Mouse (Mus musculus): ENCODE results near the gene St3gal5. TPM values are rescaled to one million over a fixed set of nuclear protein-coding genes. Genes with fewer than 3 reads are reported as not detected.
"Not testable (repeated sequence)": the region's sequence is repeated elsewhere in the genome, so short reads cannot be mapped to it uniquely, and the experiment has no call there.

Gene St3gal5
- polyA plus RNA-seq, 1 experiment from 2014 or later = 42.4 TPM

DNA sequence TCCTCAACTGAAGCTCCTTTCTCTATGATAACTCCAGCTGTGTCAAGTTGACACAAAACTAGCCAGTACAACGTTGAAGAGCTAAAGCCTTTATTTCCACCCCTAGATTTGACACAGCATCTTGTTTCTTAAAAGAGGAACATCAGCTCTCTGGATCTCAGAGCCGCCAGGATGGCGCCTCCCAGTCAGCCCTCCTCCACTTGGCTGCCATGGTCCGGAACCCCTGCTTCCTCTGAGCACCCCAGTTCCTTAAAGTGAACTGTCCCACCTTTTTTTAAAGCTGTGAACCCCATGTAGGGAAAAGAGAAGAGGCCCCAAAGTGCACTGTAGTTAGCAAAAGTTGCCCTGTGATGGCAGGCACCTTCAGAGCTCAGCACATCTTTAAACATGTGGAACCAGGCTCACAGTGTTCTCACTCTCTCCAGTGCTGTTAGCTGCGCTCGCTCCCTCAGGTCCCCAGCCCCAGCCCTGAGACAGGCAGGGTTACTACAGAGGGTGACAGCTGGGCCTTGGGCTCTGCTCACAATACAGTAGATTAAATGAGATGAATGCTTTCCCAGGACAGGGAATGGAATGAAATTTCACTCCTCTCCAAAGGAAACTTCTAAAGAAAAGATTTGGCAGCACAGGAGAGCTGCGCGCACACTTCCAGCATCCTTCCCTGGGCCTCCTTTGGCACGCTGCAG lies 42.3 kb downstream of the St3gal5 start:
- H3K4me3 ChIP-seq (replicated peaks) = no peak overlapping the region
- ATAC-seq = no peak
- H3K9me3 ChIP-seq = no peaks in the 10 kb centered on the region
- no peaks in the 10 kb centered on the region for H3K27me3 ChIP-seq
- no peak overlapping the region for H3K9ac ChIP-seq (replicated peaks)
- peaks cover 12% of the 10 kb centered on the region for H3K36me3 ChIP-seq
- no peaks in the 10 kb centered on the region for H3K4me1 ChIP-seq (replicated peaks)
- H3K27ac ChIP-seq = no peak overlapping the region
- WGBS = 88% methylated on average over 9 of the region's 9 CpGs
- H3K4me2 ChIP-seq (replicated peaks) = no peak overlapping the region

GRCm38 (mm10) chr6:72140371-72140770 lies 43.0 kb downstream of the St3gal5 start:
- Histone ChIP-seq H3K27me3 (no peaks in the 10 kb centered on the region), H3K4me3 (replicated peaks) (no peak overlapping the region), H3K9ac (replicated peaks) (no peak overlapping the region), H3K4me2 (replicated peaks) (no peak overlapping the region), H3K27ac (no peak overlapping the region), H3K9me3 (no peaks in the 10 kb centered on the region), H3K4me1 (replicated peaks) (no peaks in the 10 kb centered on the region), H3K36me3 (peaks cover 14% of the 10 kb centered on the region)
- 88% methylated on average over 8 of the region's 8 CpGs for WGBS
- ATAC-seq = no peak

DNA sequence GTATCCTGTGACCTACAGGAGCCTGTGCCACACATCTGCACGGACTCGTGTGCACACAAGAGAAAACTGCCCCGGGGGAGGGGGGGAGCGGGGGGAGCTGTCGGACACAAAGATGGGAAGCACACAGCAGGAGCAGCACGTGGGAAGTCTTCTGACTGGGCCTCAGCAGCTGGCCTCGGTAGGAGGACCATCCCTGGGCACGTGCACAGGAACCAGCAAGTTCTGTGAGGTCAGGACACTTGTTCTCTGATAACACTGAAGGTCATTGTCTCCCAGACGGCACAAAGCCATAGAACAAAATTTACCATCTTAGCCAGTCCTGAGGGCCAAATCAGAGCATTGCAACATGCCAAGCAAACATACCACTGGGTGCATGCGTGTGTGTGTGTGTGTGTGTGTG lies 43.8 kb downstream of the St3gal5 start:
- 75% methylated on average over 10 of the region's 10 CpGs for WGBS
- no peak overlapping the region for H3K9ac ChIP-seq (replicated peaks)
- H3K36me3 ChIP-seq = peaks cover 15% of the 10 kb centered on the region
- no peak overlapping the region for H3K4me2 ChIP-seq (replicated peaks)
- H3K27me3 ChIP-seq = no peaks in the 10 kb centered on the region
- no peaks in the 10 kb centered on the region for H3K4me1 ChIP-seq (replicated peaks)
- ATAC-seq = no peak
- no peak overlapping the region for H3K27ac ChIP-seq
- no peak overlapping the region for H3K4me3 ChIP-seq (replicated peaks)
- no peaks in the 10 kb centered on the region for H3K9me3 ChIP-seq

- no peak overlapping the region for H3K9ac ChIP-seq (replicated peaks)
- no peaks in the 10 kb centered on the region for H3K4me1 ChIP-seq (replicated peaks)
- no peak overlapping the region for H3K4me3 ChIP-seq (replicated peaks)
- H3K27me3 ChIP-seq = no peaks in the 10 kb centered on the region
- no peak overlapping the region for H3K4me2 ChIP-seq (replicated peaks)
- H3K36me3 ChIP-seq = peaks cover 24% of the 10 kb centered on the region
- H3K27ac ChIP-seq = no peak overlapping the region
- no peak for ATAC-seq
- no peaks in the 10 kb centered on the region for H3K9me3 ChIP-seq
- WGBS = 97% methylated on average over 4 of the region's 4 CpGs
These were observed 45.2 kb downstream of the St3gal5 start for GRCm38 (mm10) chr6:72142561-72142960.

DNA sequence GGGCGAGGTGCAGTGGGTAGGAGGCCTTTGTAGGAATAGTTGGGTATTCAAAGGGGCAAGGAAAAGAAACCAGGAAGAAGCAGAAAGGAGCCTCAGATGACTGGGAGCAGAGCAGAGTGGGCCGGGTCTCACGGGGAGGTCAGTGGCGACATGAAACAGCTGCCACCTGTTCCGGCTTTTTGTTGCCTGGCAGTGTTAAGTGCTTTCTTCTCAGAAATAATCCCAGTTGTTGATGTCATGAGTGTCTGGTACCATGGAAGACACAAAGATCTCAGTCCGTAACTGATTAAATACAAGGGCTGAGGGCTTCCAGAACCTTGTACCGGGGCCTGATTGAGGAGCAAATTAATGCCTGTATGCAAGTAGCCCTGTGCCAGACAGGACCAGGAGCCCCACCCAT lies 47.0 kb downstream of the St3gal5 start:
- no peaks in the 10 kb centered on the region for H3K27me3 ChIP-seq
- no peaks in the 10 kb centered on the region for H3K4me1 ChIP-seq (replicated peaks)
- ATAC-seq = no peak
- no peak overlapping the region for H3K27ac ChIP-seq
- H3K9me3 ChIP-seq = 0 out of 2 replicates have a peak, but pooled peaks cover under 1% of the 10 kb centered on the region
- H3K9ac ChIP-seq (replicated peaks) = no peak overlapping the region
- 81% methylated on average over 7 of the region's 7 CpGs for WGBS
- peaks cover 36% of the 10 kb centered on the region for H3K36me3 ChIP-seq
- no peak overlapping the region for H3K4me2 ChIP-seq (replicated peaks)
- H3K4me3 ChIP-seq (replicated peaks) = no peak overlapping the region

- WGBS = 91% methylated on average over 14 of the region's 14 CpGs
- ATAC-seq = no peak
- H3K4me3 ChIP-seq (replicated peaks) = no peak overlapping the region
- no peak overlapping the region for H3K4me2 ChIP-seq (replicated peaks)
- H3K27me3 ChIP-seq = no peaks in the 10 kb centered on the region
- no peak overlapping the region for H3K27ac ChIP-seq
- no peak overlapping the region for H3K9ac ChIP-seq (replicated peaks)
- H3K36me3 ChIP-seq = peaks cover 52% of the 10 kb centered on the region
- H3K9me3 ChIP-seq = 0 out of 2 replicates have a peak, but pooled peaks cover 4% of the 10 kb centered on the region
- H3K4me1 ChIP-seq (replicated peaks) = no peaks in the 10 kb centered on the region
These were observed 49.4 kb downstream of the St3gal5 start for GRCm38 (mm10) chr6:72146803-72147202.

GRCm38 (mm10) chr6:72148721-72149120 lies 51.3 kb downstream of the St3gal5 start:
- H3K36me3 ChIP-seq = peaks cover 58% of the 10 kb centered on the region
- no peak overlapping the region for H3K4me3 ChIP-seq (replicated peaks)
- 0 out of 2 replicates have a peak, but pooled peaks cover 4% of the 10 kb centered on the region for H3K9me3 ChIP-seq
- H3K27ac ChIP-seq = no peak overlapping the region
- no peak overlapping the region for H3K4me2 ChIP-seq (replicated peaks)
- 97% methylated on average over 4 of the region's 4 CpGs for WGBS
- no peaks in the 10 kb centered on the region for H3K4me1 ChIP-seq (replicated peaks)
- H3K9ac ChIP-seq (replicated peaks) = no peak overlapping the region
- ATAC-seq = no peak
- no peaks in the 10 kb centered on the region for H3K27me3 ChIP-seq

DNA sequence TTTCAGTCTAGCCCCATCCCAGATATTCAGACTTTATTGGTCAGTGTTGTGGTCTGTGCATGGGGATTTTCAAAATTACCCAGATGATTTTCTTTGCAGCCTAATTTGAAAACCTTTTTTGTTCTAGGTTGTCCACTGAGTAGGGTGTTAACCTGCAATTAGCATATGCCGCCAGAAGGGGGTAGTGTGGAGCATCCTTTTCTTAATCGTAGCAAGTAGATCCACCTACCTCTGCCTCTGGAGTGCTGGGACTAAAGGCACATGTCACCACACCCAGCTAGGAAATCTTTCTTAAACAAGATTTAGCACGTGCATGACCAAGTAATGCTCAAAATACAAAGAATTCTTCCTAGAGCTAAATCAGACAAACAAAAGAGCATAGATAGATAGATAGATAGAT lies 52.4 kb downstream of the St3gal5 start:
- no peaks in the 10 kb centered on the region for H3K27me3 ChIP-seq
- no peak for ATAC-seq
- no peaks in the 10 kb centered on the region for H3K4me1 ChIP-seq (replicated peaks)
- no peak overlapping the region for H3K4me2 ChIP-seq (replicated peaks)
- H3K9me3 ChIP-seq = 0 out of 2 replicates have a peak, but pooled peaks cover 4% of the 10 kb centered on the region
- no peak overlapping the region for H3K27ac ChIP-seq
- H3K4me3 ChIP-seq (replicated peaks) = no peak overlapping the region
- 88% methylated on average over 3 of the region's 3 CpGs for WGBS
- peaks cover 62% of the 10 kb centered on the region for H3K36me3 ChIP-seq
- H3K9ac ChIP-seq (replicated peaks) = no peak overlapping the region

- H3K4me2 ChIP-seq (replicated peaks) = no peak overlapping the region
- ATAC-seq = no peak
- H3K36me3 ChIP-seq = peaks cover 56% of the 10 kb centered on the region
- no peak overlapping the region for H3K4me3 ChIP-seq (replicated peaks)
- WGBS = 89% methylated on average over 7 of the region's 7 CpGs
- H3K27ac ChIP-seq = no peak overlapping the region
- no peak overlapping the region for H3K9ac ChIP-seq (replicated peaks)
- H3K4me1 ChIP-seq (replicated peaks) = no peaks in the 10 kb centered on the region
- 0 out of 2 replicates have a peak, but pooled peaks cover 4% of the 10 kb centered on the region for H3K9me3 ChIP-seq
- H3K27me3 ChIP-seq = no peaks in the 10 kb centered on the region
These were observed 55.3 kb downstream of the St3gal5 start for GRCm38 (mm10) chr6:72152707-72153106.

- H3K4me3 ChIP-seq (replicated peaks) = no peak overlapping the region
- H3K4me1 ChIP-seq (replicated peaks) = no peaks in the 10 kb centered on the region
- WGBS = 83% methylated on average over 11 of the region's 11 CpGs
- H3K27me3 ChIP-seq = no peaks in the 10 kb centered on the region
- peaks cover 54% of the 10 kb centered on the region for H3K36me3 ChIP-seq
- ATAC-seq = no peak
- H3K9ac ChIP-seq (replicated peaks) = no peak overlapping the region
- H3K4me2 ChIP-seq (replicated peaks) = no peak overlapping the region
- no peak overlapping the region for H3K27ac ChIP-seq
- 0 out of 2 replicates have a peak, but pooled peaks cover 4% of the 10 kb centered on the region for H3K9me3 ChIP-seq
These were observed 56.1 kb downstream of the St3gal5 start for GRCm38 (mm10) chr6:72153455-72153854.

GRCm38 (mm10) chr6:72154008-72154407 lies 56.6 kb downstream of the St3gal5 start:
- WGBS = 71% methylated on average over 5 of the region's 5 CpGs
- H3K9ac ChIP-seq (replicated peaks); H3K27ac ChIP-seq; H3K9me3 ChIP-seq; H3K4me2 ChIP-seq (replicated peaks); H3K4me3 ChIP-seq (replicated peaks); ATAC-seq; H3K27me3 ChIP-seq; H3K4me1 ChIP-seq (replicated peaks): not testable (repeated sequence)
- peaks cover 48% of the 10 kb centered on the region for H3K36me3 ChIP-seq

- Histone ChIP-seq H3K4me3 (replicated peaks) (no peak overlapping the region), H3K27me3 (no peaks in the 10 kb centered on the region), H3K9ac (replicated peaks) (no peak overlapping the region), H3K27ac (no peak overlapping the region), H3K9me3 (no peaks in the 10 kb centered on the region), H3K36me3 (peaks cover 38% of the 10 kb centered on the region), H3K4me2 (replicated peaks) (no peak overlapping the region), H3K4me1 (replicated peaks) (no peaks in the 10 kb centered on the region)
- no peak for ATAC-seq
- 89% methylated on average over 7 of the region's 7 CpGs for WGBS
These were observed 57.6 kb downstream of the St3gal5 start for GRCm38 (mm10) chr6:72154938-72155531.
